Mouse (Mus musculus) ovary, postnatal 36 days (tissue): ENCODE results near the gene Acadsb.

Experiments
- DNase-seq: peaks from one replicate; pipeline ENCODE4 v3.0.0; 2022; ENCODE audit warnings: low spot score, mixed read lengths

The Acadsb gene

DNA sequence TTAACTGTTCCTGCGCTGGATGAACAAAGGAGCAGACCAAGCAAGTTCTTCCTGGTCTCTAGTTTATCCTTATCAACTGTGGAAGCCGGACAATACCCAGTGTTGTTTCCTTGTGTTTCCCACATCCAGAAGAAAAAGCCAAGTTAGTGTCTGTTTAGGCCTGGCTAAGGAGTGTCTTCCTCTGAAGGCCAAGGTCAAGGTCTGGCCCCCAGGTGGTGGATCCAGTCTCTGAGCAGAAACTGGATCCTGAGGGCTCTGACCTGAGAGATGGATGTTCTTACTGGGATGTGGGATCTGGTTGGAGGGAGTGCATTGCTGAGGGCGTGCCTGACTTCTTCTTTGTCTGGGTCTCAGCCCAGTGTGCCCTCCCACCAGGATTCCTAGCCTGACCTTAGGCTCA is 55.3 kb downstream of the Acadsb start:
- no peak for DNase-seq

DNA sequence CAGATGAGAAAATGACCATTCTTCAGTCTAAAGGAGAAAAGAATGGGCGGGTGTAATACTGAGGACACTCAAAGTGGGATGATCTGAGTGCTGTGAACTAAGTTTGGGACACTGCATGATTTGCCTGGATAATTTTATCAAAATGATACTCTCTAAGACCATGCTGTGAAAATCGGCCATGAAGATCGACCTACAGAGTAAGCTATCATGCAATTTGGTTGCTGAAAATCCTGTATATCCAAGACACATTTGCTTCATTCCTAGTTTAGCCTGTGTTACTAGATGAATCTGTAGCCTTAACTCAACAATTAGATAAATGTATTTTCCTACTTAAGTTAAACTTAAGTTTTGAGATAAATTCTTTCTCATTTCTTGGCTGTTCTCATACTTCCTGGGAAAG is 56.9 kb downstream of the Acadsb start:
- no peak for DNase-seq

GRCm38 (mm10) chr7:131469506-131469905 is 59.1 kb downstream of the Acadsb start:
- no peak for DNase-seq

DNA sequence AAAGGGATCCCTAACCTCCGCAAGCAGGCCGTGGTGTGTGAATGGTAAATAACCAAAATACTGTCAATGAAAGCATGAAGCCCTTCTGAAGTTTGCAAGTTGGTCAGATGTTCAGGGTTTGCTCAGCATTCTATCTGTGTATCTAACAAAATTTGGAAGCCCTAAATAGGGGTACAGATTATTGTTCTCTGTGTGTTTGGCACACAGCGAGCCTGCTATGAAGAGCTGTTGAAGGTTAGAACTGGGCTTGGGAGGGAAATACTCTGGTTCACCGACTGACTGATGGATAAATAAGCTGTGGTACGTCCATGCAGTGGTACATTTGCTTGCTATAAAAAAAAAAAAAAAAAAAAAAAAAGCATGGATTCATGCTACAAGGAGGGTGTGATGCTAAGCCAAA is 61.1 kb downstream of the Acadsb start:
- no peak for DNase-seq

GRCm38 (mm10) chr7:131477140-131477539 is 66.7 kb downstream of the Acadsb start:
- no peak for DNase-seq

- no peak for DNase-seq
These were observed 68.0 kb downstream of the Acadsb start for GRCm38 (mm10) chr7:131478403-131478802.
